Mouse (Mus musculus) neural tube, embryonic 12.5 days (tissue): Measurements from ENCODE around the gene Psmd1. TPM values are rescaled to one million over a fixed set of nuclear protein-coding genes. Genes with fewer than 3 reads are reported as not detected.
A peak's percentile ranks its signal among the peaks of the same experiment; 100 is the strongest.
"Not testable (repeated sequence)": the region's sequence is repeated elsewhere in the genome, so short reads cannot be mapped to it uniquely, and the experiment has no call there.

Source experiments
- ATAC-seq: fragments of 200-750 bp; cut with Nextera tagmentation; 2 replicates; pipeline ENCODE4 v1.8.0; 2017; ENCODE audit warnings: low read depth, mild to moderate bottlenecking, moderate TSS enrichment, moderate library complexity; ENCODE audit not compliant: low FRiP score
- H3K27ac ChIP-seq: fragments of 300-500 bp; sonication (generic); 2 replicates; pipeline ENCODE4 v1.5.1; 2016
- H3K27me3 ChIP-seq: fragments of 300-500 bp; sonication (generic); replicated peaks from 2 replicates; pipeline ENCODE4 v1.6.1; 2016; ENCODE audit warnings: mild to moderate bottlenecking
- H3K36me3 ChIP-seq: fragments of 300-500 bp; sonication (generic); 2 replicates; pipeline ENCODE4 v1.6.1; 2016; ENCODE audit warnings: mild to moderate bottlenecking
- H3K4me1 ChIP-seq: fragments of 300-500 bp; sonication (generic); 2 replicates; pipeline ENCODE4 v1.6.1; 2016
- H3K4me2 ChIP-seq: fragments of 300-500 bp; sonication (generic); replicated peaks from 2 replicates; pipeline ENCODE4 v1.6.1; 2016; ENCODE audit warnings: mild to moderate bottlenecking
- H3K4me3 ChIP-seq: fragments of 300-500 bp; sonication (generic); 2 replicates; pipeline ENCODE4 v1.5.1; 2016
- H3K9ac ChIP-seq: fragments of 300-500 bp; sonication (generic); 2 replicates; pipeline ENCODE4 v1.6.1; 2016; ENCODE audit warnings: mild to moderate bottlenecking
- H3K9me3 ChIP-seq: fragments of 300-500 bp; sonication (generic); 2 replicates; pipeline ENCODE4 v1.6.1; 2016; ENCODE audit warnings: mild to moderate bottlenecking
- WGBS: fragments of 180-500 bp; shearing (Covaris S2); methylation state at CpG from one replicate; pipeline ENCODE4 v1.1.7; 2016; 5-methylcytosine and 5-hydroxymethylcytosine counted together
- polyA plus RNA-seq: library from polyadenylated mRNA; unstranded; fragments of >200 nt; fragmentation: Nextera tagmentation; extraction: Ambion mirVana; gene quantifications from 2 replicates; pipeline ENCODE4 v1.2.1, GENCODE M21; 2016

Psmd1 gene
- 194 and 210 TPM in 2 replicates for polyA plus RNA-seq

DNA sequence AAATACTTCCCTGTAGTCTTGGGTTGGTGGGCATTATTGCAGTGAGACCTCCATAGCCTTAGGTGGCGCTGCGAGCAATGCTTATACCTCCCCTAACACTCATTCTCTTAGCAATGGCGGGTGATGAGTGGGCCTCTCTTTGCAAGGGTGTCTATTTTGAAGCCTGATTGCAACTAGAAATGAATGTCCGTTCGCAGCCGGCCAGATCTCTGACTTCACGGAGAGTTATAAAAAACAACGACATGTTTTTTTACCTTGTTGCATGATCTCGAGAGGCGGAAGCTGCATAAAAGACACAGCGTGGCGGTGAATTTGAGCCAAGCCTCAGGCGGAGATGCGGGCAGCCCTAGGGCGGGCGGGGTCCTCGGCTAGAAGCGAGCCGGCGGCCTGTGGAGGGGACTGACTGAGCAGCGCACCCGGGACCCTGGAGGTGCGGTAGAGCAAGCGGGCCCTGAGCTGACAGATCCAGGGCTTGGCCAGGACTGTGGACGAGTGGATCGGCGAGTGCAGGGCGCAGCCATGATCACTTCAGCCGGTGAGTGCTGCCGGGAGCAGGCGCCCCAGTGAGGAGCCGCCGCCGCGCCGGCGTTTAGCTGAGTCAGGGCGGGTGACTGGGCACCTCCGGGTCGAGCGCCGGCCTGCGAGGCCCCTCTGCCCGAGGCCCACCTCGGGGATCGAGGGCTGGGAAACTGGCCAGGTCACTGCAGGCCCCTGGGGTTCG is at the start of gene Psmd1:
TSS of gene Psmd1 (plus strand) at position 117 of the 721 bp plus-strand sequence.
- peak; percentile 92 for ATAC-seq
- Histone ChIP-seq H3K4me2 (peak within 1 kb of the TSS; percentile 89), H3K4me3 (peak within 1 kb of the TSS; percentile 100), H3K9ac (peak within 1 kb of the TSS; percentile 97), H3K36me3 (no peaks in the 10 kb centered on the region), H3K27ac (peak within 1 kb of the TSS; percentile 32), H3K4me1 (peaks cover 9% of the 10 kb centered on the region; the same call in 1 of the 2 replicates), H3K27me3 (no peaks in the 10 kb centered on the region), H3K9me3 (0 out of 2 replicates have a peak, but pooled peaks cover 4% of the 10 kb centered on the region)
- WGBS: under 1% methylated on average over 47 of the region's 47 CpGs

DNA sequence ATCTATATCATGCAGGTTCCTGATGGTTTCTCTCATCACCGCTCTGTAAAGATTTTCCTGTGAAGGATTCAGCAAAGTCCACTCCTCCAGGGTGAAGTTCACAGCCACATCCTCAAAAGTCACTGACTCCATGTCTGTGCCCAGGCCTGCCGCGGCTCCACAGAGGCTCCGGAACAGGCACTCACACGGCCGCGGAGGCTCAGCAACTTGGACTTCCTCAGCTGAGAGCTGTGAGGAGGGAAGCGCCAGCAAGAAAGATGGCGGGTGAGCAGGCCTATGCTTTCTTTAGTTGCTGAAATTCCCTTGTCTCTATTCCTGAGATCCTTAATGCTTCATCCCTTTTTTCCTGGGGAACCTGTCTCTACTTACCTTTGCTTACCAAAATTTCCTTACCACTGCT is 48.4 kb upstream of the Psmd1 start:
- not testable (repeated sequence) for H3K4me1 ChIP-seq, ATAC-seq, H3K4me2 ChIP-seq, H3K36me3 ChIP-seq, H3K9me3 ChIP-seq, H3K4me3 ChIP-seq, H3K27ac ChIP-seq, H3K9ac ChIP-seq
- 97% methylated on average over 9 of the region's 9 CpGs for WGBS
- peaks cover 28% of the 10 kb centered on the region for H3K27me3 ChIP-seq

DNA sequence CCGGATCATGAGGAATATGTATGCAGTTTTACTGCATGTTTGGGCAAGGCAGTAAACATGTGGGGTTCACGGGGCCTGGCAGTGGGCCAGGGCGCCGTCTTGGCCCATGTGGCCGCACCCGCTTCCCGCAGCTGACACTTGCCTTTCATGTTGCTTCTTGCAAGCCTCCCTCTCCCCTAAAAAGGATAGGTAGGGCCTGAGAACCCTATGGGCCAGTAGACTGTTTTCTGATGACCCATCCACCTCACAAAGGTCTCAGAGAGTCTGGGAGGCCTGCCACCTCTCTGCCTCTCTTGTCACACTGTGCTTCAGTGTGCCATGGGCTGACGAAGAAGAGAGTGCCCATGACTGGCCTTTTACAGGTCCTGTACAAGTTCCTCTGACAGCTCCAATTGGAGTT is 47.7 kb upstream of the Psmd1 start, which contains the start of gene Spata3:
TSS of gene Spata3 (plus strand) at position 301 of the 400 bp plus-strand sequence.
- H3K4me3 ChIP-seq: no peak within 1 kb of the TSS
- H3K4me2 ChIP-seq: no peak within 1 kb of the TSS
- H3K9ac ChIP-seq: no peak within 1 kb of the TSS
- WGBS: 92% methylated on average over 8 of the region's 8 CpGs
- no peak for ATAC-seq
- no peaks in the 10 kb centered on the region for H3K36me3 ChIP-seq
- H3K27me3 ChIP-seq: peaks cover 28% of the 10 kb centered on the region
- H3K27ac ChIP-seq: no peak within 1 kb of the TSS
- H3K9me3 ChIP-seq: no peaks in the 10 kb centered on the region
- no peaks in the 10 kb centered on the region; the same call in 1 of the 2 replicates for H3K4me1 ChIP-seq

DNA sequence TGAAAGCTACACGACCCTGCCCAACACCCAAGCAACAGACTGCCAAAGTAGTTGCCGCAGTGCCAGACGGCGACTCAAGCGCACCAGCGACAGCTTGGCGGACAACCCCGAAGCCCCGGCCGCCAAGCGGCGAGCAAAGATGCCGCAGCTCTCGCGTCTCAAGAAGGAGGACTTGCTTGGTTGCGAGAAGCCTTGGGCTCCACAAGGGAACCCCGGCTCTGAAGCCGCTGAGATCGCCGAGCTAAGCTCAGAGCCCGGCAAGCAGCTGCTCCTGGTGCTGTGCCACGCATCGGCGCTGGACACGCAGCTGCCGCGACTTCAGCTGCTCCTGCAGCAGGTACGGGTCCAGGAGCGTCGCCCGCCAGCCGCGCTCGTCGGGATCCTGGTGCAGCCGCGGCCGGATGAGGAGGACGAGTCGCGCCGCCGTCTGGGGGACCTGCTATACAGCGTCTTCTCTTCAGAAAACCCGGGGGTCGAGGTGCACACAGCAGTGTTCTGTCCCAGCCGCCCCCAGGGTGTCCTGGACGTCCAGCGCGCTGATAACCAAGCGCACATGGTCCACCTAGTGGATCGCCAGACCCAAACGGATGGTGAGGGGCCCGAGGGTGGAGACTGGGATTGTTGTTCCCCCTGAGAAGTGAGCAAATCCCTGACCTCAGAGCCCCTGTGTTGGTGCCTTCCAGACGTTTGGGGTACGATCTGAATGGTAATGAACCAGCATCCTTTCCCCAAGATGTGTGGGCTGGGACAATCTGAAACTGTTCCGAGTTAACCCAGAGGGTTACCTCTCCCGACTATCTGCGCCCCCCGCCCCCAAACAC is 45.7 kb upstream of the Psmd1 start:
- Histone ChIP-seq H3K4me1 (no peaks in the 10 kb centered on the region; the same call in 1 of the 2 replicates), H3K36me3 (no peaks in the 10 kb centered on the region), H3K9ac (peak overlapping the region; percentile 64), H3K27ac (no peak overlapping the region), H3K27me3 (peaks cover 28% of the 10 kb centered on the region), H3K4me3 (peak overlapping the region; percentile 51), H3K9me3 (no peaks in the 10 kb centered on the region), H3K4me2 (peak overlapping the region; percentile 91)
- WGBS: 3% methylated on average over 60 of the region's 60 CpGs
- ATAC-seq: peak; percentile 79

DNA sequence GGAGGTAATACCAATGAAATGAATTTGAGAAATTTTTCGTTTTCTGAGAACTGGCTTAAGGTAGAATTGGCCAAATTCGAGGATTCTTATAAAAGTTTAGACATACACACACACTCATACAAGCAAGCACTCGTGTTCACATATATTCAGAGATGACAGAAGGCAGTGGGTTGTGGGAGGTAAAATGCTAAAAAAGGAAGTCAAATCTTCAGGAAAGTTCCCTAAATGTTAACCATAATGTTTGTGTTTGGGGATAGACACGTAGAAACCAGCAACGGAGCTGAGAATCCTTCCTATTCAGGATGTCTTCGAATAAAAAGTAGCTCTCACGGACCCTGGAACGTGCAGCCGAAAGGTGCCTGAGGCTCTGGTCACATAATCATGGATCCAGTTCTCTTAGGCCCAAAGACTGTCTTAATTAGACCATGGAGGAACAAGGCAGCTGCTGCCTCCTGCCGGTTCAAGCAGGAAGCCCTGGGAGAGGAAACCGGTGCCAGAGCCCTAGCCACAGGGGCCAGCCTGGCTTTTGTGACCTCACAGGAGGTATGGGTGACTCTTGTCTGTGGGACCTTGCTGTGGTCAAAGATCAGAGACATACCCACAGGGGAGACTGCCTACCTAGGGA is 42.7 kb upstream of the Psmd1 start:
- Histone ChIP-seq H3K27ac (no peak overlapping the region), H3K9ac (no peak overlapping the region), H3K36me3 (no peaks in the 10 kb centered on the region), H3K4me2 (no peak overlapping the region), H3K9me3 (no peaks in the 10 kb centered on the region), H3K4me1 (no peaks in the 10 kb centered on the region; the same call in 1 of the 2 replicates), H3K27me3 (peaks cover 28% of the 10 kb centered on the region), H3K4me3 (no peak overlapping the region)
- ATAC-seq: no peak
- WGBS: 71% methylated on average over 11 of the region's 11 CpGs

DNA sequence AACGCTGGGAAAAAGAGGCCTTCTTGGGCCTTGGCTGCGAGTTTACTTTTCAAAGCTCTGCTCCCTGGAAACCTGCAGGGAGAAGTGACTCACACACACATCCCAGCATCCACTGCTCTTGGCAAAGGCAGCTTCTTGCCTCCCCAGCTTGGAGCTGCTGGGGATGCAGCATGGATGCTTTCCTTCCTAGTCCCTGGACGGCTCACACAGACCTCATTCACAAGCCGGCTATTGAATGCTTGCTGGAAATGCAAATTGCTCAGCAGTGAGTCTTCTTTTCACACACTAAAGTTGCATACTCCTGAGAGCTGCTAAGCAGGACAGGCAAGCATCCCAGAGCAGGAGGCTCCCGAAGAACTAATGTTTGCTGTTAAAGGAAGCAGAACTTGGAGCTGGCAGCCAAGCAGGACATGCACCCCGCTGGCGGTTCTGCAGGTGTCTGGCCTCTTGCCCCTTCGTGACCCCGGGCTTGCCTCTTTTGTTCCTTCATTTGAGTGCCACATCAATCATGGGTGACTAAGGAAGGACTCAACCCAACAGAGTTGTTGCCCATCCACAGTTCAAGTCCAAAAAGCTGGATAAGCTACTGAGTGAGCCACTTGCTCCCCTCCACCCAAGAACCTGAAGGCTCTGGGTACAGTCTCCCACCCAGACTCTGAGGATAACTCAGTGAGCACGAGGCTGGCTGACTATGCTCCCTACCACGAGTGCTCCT is 31.8 kb upstream of the Psmd1 start:
- peak; percentile 58; the same call in 1 of the 2 replicates for ATAC-seq
- no peak overlapping the region for H3K27ac ChIP-seq
- H3K27me3 ChIP-seq: no peaks in the 10 kb centered on the region
- WGBS: 9% methylated on average over 11 of the region's 11 CpGs
- H3K4me3 ChIP-seq: no peak overlapping the region
- peaks cover 12% of the 10 kb centered on the region for H3K4me1 ChIP-seq
- H3K36me3 ChIP-seq: no peaks in the 10 kb centered on the region
- no peak overlapping the region for H3K4me2 ChIP-seq
- no peaks in the 10 kb centered on the region for H3K9me3 ChIP-seq
- no peak overlapping the region for H3K9ac ChIP-seq

DNA sequence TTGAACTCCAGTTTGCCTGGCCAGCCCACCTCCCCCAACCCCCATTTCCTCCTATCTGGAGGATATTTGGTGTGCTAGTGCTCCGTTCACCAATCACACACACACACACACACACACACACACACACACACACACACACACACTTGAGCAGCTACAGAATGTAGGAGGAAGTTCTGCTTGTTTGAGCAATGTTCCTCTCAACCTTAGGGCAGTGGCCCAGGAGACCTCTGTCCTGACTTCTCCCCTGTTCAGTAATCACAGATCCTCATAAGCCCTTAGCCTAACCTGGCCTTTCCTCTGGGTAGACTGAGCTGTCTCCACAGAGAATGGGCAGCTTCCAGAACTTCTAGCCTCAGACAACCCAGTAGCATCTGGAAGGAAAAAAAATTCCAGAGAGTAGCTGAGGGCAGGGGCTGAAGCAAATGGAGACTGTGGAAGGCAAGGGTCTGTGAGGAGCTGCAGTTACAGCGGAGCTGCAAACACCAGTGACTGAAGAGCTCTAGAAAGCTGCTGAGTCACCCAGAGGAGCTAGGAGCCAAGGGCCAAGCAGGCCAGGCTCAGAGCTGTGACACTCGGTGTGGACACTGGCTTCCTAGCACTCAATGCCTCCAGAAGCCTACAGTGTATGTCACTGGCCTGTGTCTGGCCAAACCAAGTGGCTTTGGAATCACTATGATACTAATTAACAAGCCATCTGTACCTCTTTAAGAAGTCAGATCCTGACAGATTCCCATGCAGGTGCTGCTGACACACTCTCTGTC is 25.8 kb upstream of the Psmd1 start:
- 79% methylated on average over 3 of the region's 3 CpGs for WGBS
- Histone ChIP-seq H3K9ac (no peak overlapping the region), H3K4me2 (no peak overlapping the region), H3K27ac (no peak overlapping the region), H3K36me3 (no peaks in the 10 kb centered on the region), H3K27me3 (no peaks in the 10 kb centered on the region), H3K4me3 (no peak overlapping the region), H3K4me1 (no peaks in the 10 kb centered on the region), H3K9me3 (peaks cover 8% of the 10 kb centered on the region; the same call in 1 of the 2 replicates)
- ATAC-seq: no peak

DNA sequence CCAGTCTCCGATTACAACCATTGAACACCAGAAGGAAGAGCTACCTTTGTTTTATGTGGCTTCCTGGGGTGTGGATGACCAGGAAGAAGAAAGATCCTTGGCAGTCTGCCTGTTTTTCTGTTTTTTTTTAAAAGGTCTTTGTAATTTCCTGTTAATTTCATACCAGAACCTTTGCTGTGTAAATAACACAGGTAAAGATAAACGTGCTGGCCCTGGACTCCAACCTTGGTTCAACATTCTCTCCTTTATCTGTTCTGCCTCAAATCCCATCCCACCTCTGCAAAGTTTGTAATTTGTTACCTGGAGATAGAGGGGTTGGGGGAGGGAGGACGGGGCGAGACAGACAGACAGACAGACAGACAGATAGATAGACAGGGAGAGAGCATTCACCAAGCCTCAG is 24.1 kb upstream of the Psmd1 start:
- Histone ChIP-seq H3K27me3 (peaks cover 10% of the 10 kb centered on the region), H3K4me3 (no peak overlapping the region), H3K9ac (no peak overlapping the region), H3K27ac (no peak overlapping the region), H3K4me2 (no peak overlapping the region), H3K9me3 (peaks cover 8% of the 10 kb centered on the region; the same call in 1 of the 2 replicates), H3K4me1 (no peaks in the 10 kb centered on the region), H3K36me3 (no peaks in the 10 kb centered on the region)
- ATAC-seq: no peak
- 65% methylated on average over 4 of the region's 4 CpGs for WGBS

DNA sequence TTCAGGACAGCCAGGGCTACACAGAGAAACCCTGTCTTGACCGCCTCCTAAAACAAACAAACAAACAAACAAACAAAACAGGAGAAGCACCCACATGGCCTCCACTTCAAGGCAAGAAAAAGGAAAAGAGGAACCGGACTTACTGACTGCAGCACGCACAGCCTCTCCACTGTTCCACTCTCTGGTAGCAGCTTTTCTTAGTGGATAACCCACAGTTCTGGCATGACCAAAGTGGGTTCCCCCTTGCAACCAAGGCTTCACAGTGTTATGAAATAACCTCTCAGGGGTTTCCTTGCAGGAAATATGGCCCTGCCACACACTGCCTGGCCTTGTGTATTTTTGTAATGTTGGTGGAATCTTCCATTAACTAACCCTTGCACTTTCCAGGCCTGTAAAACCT is 23.4 kb upstream of the Psmd1 start:
- H3K36me3 ChIP-seq: no peaks in the 10 kb centered on the region
- 0 out of 2 replicates have a peak, but pooled peaks cover 2% of the 10 kb centered on the region for H3K4me1 ChIP-seq
- H3K27ac ChIP-seq: no peak overlapping the region
- WGBS: 90% methylated on average over 3 of the region's 3 CpGs
- peaks cover 14% of the 10 kb centered on the region for H3K27me3 ChIP-seq
- no peak overlapping the region for H3K4me2 ChIP-seq
- no peak overlapping the region for H3K4me3 ChIP-seq
- no peak for ATAC-seq
- H3K9ac ChIP-seq: no peak overlapping the region
- H3K9me3 ChIP-seq: peaks cover 8% of the 10 kb centered on the region; the same call in 1 of the 2 replicates

DNA sequence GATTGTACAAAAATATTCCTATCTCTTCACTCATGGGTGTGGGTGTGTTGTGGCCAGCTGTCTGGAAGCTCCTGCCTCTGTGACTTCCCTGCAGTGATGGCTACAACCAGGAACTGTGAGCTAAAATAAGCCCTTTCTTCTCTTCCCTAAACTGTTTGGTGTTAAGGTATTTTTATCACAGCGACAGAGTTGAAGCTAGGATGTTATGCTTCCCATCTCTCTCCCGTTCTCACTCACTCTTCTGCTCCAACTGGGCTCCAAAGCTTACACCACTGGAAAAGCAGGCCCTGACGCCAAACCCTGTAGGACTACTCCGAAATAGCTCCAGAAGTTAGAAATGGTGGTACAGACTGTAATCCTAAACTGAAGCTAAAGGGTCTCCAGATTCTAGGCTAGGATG is 19.1 kb upstream of the Psmd1 start:
- Histone ChIP-seq H3K4me2 (peak overlapping the region; percentile 99; the same call in 1 of the 2 replicates), H3K27ac (no peak overlapping the region), H3K27me3 (peaks cover 46% of the 10 kb centered on the region), H3K4me1 (0 out of 2 replicates have a peak, but pooled peaks cover 3% of the 10 kb centered on the region), H3K36me3 (no peaks in the 10 kb centered on the region), H3K9me3 (peaks cover 8% of the 10 kb centered on the region; the same call in 1 of the 2 replicates), H3K9ac (no peak overlapping the region), H3K4me3 (no peak overlapping the region)
- ATAC-seq: no peak
- WGBS: 57% methylated on average over 4 of the region's 4 CpGs
